Mouse (Mus musculus): ENCODE results near the gene Mta1.

GRCm38 (mm10) chr12:113163561-113164006, 65.5 kb downstream of the Mta1 start:
- no peak for TF ChIP-seq POLR2A (IDR thresholded peaks at IDR 0.05; ENCODE audit: insufficient read depth, low read length)
- TF ChIP-seq CTCF (IDR thresholded peaks at IDR 0.05; ENCODE audit: low read depth, low read length): no peak
